Mouse (Mus musculus) forebrain, embryonic 13.5 days (tissue): ENCODE data around the gene Ccdc175. TPM values are rescaled to one million over a fixed set of nuclear protein-coding genes. Genes with fewer than 3 reads are reported as not detected.
A peak's percentile ranks its signal among the peaks of the same experiment; 100 is the strongest.

ENCODE experiments used
- ATAC-seq: fragments of 200-750 bp; cut with Nextera tagmentation; 2 replicates; pipeline ENCODE4 v1.8.0; 2017
- H3K27ac ChIP-seq: fragments of 300-500 bp; sonication (generic); 2 replicates; pipeline ENCODE4 v1.5.1; 2015; ENCODE audit warnings: inconsistent platforms, mild to moderate bottlenecking, moderate library complexity
- H3K27me3 ChIP-seq: fragments of 300-500 bp; sonication (generic); 2 replicates; pipeline ENCODE4 v1.6.1; 2015; ENCODE audit warnings: mild to moderate bottlenecking, inconsistent platforms
- H3K36me3 ChIP-seq: fragments of 300-500 bp; sonication (generic); 2 replicates; pipeline ENCODE4 v1.6.1; 2015; ENCODE audit warnings: mild to moderate bottlenecking, inconsistent platforms; ENCODE audit not compliant: poor library complexity, severe bottlenecking
- H3K4me1 ChIP-seq: fragments of 300-500 bp; sonication (generic); 2 replicates; pipeline ENCODE4 v1.6.1; 2015; ENCODE audit warnings: inconsistent platforms
- H3K4me2 ChIP-seq: fragments of 300-500 bp; sonication (generic); 2 replicates; pipeline ENCODE4 v1.6.1; 2015; ENCODE audit warnings: inconsistent platforms, mild to moderate bottlenecking, moderate library complexity
- H3K4me3 ChIP-seq: fragments of 300-500 bp; sonication (generic); 2 replicates; pipeline ENCODE4 v1.5.1; 2015; ENCODE audit warnings: mild to moderate bottlenecking, inconsistent platforms
- H3K9ac ChIP-seq: fragments of 300-500 bp; sonication (generic); 2 replicates; pipeline ENCODE4 v1.6.1; 2015; ENCODE audit warnings: mild to moderate bottlenecking, inconsistent platforms
- H3K9me3 ChIP-seq: fragments of 300-500 bp; sonication (generic); replicated peaks from 2 replicates; pipeline ENCODE4 v1.6.1; 2016; ENCODE audit warnings: inconsistent platforms
- WGBS: fragments of 180-500 bp; shearing (Covaris S2); methylation state at CpG from one replicate; pipeline ENCODE4 v1.1.7; 2015; 5-methylcytosine and 5-hydroxymethylcytosine counted together
- polyA plus RNA-seq: library from polyadenylated mRNA; unstranded; fragments of >200 nt; fragmentation: Nextera tagmentation; extraction: Ambion mirVana; gene quantifications from 2 replicates; pipeline ENCODE4 v1.2.1, GENCODE M21; 2015

Ccdc175 gene
- polyA plus RNA-seq, 1 experiment from 2014 or later: not detected

GRCm38 (mm10) chr12:72089802-72090201 lies 95.0 kb downstream of the Ccdc175 start:
- WGBS: 89% methylated on average over 4 of the region's 4 CpGs
- Histone ChIP-seq H3K9ac (no peak overlapping the region), H3K9me3 (no peaks in the 10 kb centered on the region), H3K4me3 (no peak overlapping the region), H3K27me3 (no peaks in the 10 kb centered on the region), H3K4me1 (peaks cover 23% of the 10 kb centered on the region), H3K27ac (no peak overlapping the region), H3K36me3 (peaks cover 49% of the 10 kb centered on the region), H3K4me2 (no peak overlapping the region)
- ATAC-seq: no peak

GRCm38 (mm10) chr12:72086166-72086825 lies 98.5 kb downstream of the Ccdc175 start:
- Histone ChIP-seq H3K36me3 (peaks cover 14% of the 10 kb centered on the region), H3K4me1 (peaks cover 38% of the 10 kb centered on the region), H3K4me3 (peak overlapping the region; percentile 57), H3K9me3 (no peaks in the 10 kb centered on the region), H3K4me2 (peak overlapping the region; percentile 76), H3K9ac (peak overlapping the region; percentile 81), H3K27ac (peak overlapping the region; percentile 94), H3K27me3 (no peaks in the 10 kb centered on the region)
- WGBS: under 1% methylated on average over 18 of the region's 18 CpGs
- no peak for ATAC-seq

DNA sequence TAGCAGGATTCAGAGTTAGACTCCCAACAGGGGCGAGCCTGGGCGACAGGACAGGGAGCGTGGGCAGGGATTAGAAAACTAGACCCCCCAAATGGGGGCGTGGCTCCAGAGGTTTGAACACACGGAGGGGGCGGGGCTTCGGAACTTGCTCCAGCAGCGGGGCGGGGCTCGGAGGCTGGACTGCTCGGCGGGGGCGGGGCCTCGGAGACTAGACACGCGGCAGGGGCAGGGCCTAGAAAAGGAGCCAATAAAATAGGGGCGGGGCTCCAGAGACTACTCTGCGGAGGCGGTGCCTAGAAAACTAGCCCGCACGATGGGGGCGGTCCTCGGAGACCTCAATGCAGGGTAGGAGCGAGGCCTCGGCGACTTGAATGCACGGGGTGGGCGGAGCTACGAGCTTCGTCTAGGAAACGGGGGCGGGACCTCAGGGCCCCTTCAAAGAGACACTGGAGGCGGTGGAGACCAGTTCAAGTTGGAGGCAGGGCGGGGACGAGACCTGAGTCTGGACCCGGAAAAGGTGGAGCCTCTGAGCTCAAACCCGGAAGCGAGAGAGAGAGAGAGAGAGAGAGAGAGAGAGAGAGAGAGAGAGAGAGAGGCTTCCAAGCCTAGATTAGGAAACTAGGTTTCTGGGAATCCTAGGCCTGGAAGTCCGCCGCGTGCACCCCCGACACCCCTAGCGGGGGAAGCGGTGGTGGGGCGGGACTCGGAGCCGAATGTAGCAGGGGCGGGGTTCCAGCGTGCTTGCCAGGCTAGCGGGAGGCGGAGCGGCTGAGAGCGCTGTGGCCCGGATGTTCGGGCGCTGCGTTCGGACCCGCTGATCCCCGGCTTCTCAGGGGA lies 99.3 kb downstream of the Ccdc175 start, which contains the start of the genes L3hypdh and Jkamp:
TSS of gene L3hypdh (minus strand) at position 111 of the 837 bp plus-strand sequence.
TSS of gene Jkamp (plus strand) at position 261 of the 837 bp plus-strand sequence.
- WGBS: 2% methylated on average over 60 of the region's 60 CpGs
- Histone ChIP-seq H3K4me2 (peak within 1 kb of the TSS; percentile 76), H3K4me1 (peaks cover 38% of the 10 kb centered on the region)

GRCm38 (mm10) chr12:72085024-72085328 lies 99.9 kb downstream of the Ccdc175 start:
- peaks cover 38% of the 10 kb centered on the region for H3K4me1 ChIP-seq
- H3K9me3 ChIP-seq: no peaks in the 10 kb centered on the region
- H3K4me3 ChIP-seq: peak overlapping the region; percentile 57
- H3K27ac ChIP-seq: peak overlapping the region; percentile 94
- peak overlapping the region; percentile 77 for H3K9ac ChIP-seq
- WGBS: under 1% methylated on average over 31 of the region's 31 CpGs
- H3K36me3 ChIP-seq: peaks cover 3% of the 10 kb centered on the region; the same call in 1 of the 2 replicates
- no peak for ATAC-seq
- H3K4me2 ChIP-seq: peak overlapping the region; percentile 76
- H3K27me3 ChIP-seq: no peaks in the 10 kb centered on the region

More for the DNA sequence above, 99.3 kb downstream of the Ccdc175 start, which contains the start of the genes L3hypdh and Jkamp:
- peak; percentile 97 for ATAC-seq
- Histone ChIP-seq H3K4me3 (peak within 1 kb of the TSS; percentile 57), H3K36me3 (peaks cover 8% of the 10 kb centered on the region), H3K9ac (peak within 1 kb of the TSS; percentile 81), H3K27ac (peak within 1 kb of the TSS; percentile 94), H3K27me3 (no peaks in the 10 kb centered on the region), H3K9me3 (no peaks in the 10 kb centered on the region)

- H3K9ac ChIP-seq: peak overlapping the region; percentile 77
- H3K27me3 ChIP-seq: no peaks in the 10 kb centered on the region
- H3K9me3 ChIP-seq: no peaks in the 10 kb centered on the region
- 4% methylated on average over 46 of the region's 46 CpGs for WGBS
- H3K36me3 ChIP-seq: no peaks in the 10 kb centered on the region
- H3K27ac ChIP-seq: peak overlapping the region; percentile 94
- H3K4me1 ChIP-seq: peaks cover 38% of the 10 kb centered on the region
- peak overlapping the region; percentile 57 for H3K4me3 ChIP-seq
- H3K4me2 ChIP-seq: peak overlapping the region; percentile 76
- peak; percentile 6 for ATAC-seq
Measured at GRCm38 (mm10) chr12:72084261-72085023, 100.4 kb downstream of the Ccdc175 start.

GRCm38 (mm10) chr12:72083265-72083664 lies 101.6 kb downstream of the Ccdc175 start:
- Histone ChIP-seq H3K27me3 (no peaks in the 10 kb centered on the region), H3K9ac (no peak overlapping the region), H3K4me3 (no peak overlapping the region), H3K36me3 (no peaks in the 10 kb centered on the region), H3K9me3 (no peaks in the 10 kb centered on the region), H3K27ac (no peak overlapping the region), H3K4me2 (no peak overlapping the region), H3K4me1 (peaks cover 34% of the 10 kb centered on the region)
- 87% methylated on average over 9 of the region's 9 CpGs for WGBS
- no peak for ATAC-seq

DNA sequence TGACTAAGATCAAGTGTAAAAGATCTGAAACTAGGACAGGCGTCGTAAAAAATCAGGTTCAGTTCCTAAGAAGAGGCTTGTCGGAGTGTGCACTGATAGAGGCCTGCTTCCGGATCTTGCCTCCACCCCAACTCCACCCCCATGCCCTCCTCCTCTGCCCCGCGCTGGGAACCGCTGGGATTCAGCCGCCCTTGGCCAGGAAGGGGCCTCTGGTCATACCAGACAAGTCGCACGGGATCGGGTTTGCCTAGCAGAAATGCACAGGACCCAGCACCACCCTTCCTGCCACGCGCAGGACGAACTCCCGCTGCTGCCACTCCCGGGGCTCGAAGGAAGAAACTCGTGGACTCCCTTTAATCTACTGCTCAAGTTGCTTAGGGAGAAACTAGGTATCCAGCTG lies 102.5 kb downstream of the Ccdc175 start:
- Histone ChIP-seq H3K9me3 (no peaks in the 10 kb centered on the region), H3K4me1 (peaks cover 25% of the 10 kb centered on the region), H3K36me3 (no peaks in the 10 kb centered on the region), H3K27me3 (no peaks in the 10 kb centered on the region), H3K4me2 (peak overlapping the region; percentile 27), H3K4me3 (no peak overlapping the region), H3K27ac (no peak overlapping the region), H3K9ac (no peak overlapping the region)
- WGBS: 46% methylated on average over 18 of the region's 18 CpGs
- no peak for ATAC-seq

GRCm38 (mm10) chr12:72081961-72082360 lies 102.9 kb downstream of the Ccdc175 start:
- Histone ChIP-seq H3K27me3 (no peaks in the 10 kb centered on the region), H3K4me3 (no peak overlapping the region), H3K27ac (no peak overlapping the region), H3K9me3 (no peaks in the 10 kb centered on the region), H3K4me1 (peaks cover 22% of the 10 kb centered on the region), H3K36me3 (no peaks in the 10 kb centered on the region), H3K9ac (no peak overlapping the region), H3K4me2 (no peak overlapping the region)
- no peak for ATAC-seq
- 77% methylated on average over 3 of the region's 3 CpGs for WGBS

GRCm38 (mm10) chr12:72078248-72078647 lies 106.6 kb downstream of the Ccdc175 start:
- ATAC-seq: no peak
- H3K4me3 ChIP-seq: no peak overlapping the region
- H3K4me1 ChIP-seq: peaks cover 5% of the 10 kb centered on the region; the same call in 1 of the 2 replicates
- WGBS: 91% methylated on average over 3 of the region's 3 CpGs
- H3K36me3 ChIP-seq: 0 out of 2 replicates have a peak, but pooled peaks cover 6% of the 10 kb centered on the region
- H3K4me2 ChIP-seq: no peak overlapping the region
- no peak overlapping the region for H3K9ac ChIP-seq
- no peak overlapping the region for H3K27ac ChIP-seq
- H3K9me3 ChIP-seq: no peaks in the 10 kb centered on the region
- no peaks in the 10 kb centered on the region for H3K27me3 ChIP-seq

GRCm38 (mm10) chr12:72070327-72071269 lies 114.2 kb downstream of the Ccdc175 start, which contains the start of gene Gpr135:
TSS of gene Gpr135 (minus strand) at chr12:72071125.
- Histone ChIP-seq H3K4me2 (peak within 1 kb of the TSS; percentile 96), H3K27me3 (peaks cover 25% of the 10 kb centered on the region), H3K27ac (peak within 1 kb of the TSS; percentile 82), H3K4me1 (peaks cover 13% of the 10 kb centered on the region), H3K9ac (peak within 1 kb of the TSS; percentile 80), H3K4me3 (peak within 1 kb of the TSS; percentile 74), H3K36me3 (0 out of 2 replicates have a peak, but pooled peaks cover 6% of the 10 kb centered on the region), H3K9me3 (no peaks in the 10 kb centered on the region)
- peak; percentile 89 for ATAC-seq
- under 1% methylated on average over 94 of the region's 94 CpGs for WGBS
